Mouse (Mus musculus): ENCODE measurements around the gene Plekhj1. TPM values are rescaled to one million over a fixed set of nuclear protein-coding genes. Genes with fewer than 3 reads are reported as not detected.

Plekhj1 gene
- polyA plus RNA-seq, 1 experiment from 2014 or later = 142 TPM

DNA sequence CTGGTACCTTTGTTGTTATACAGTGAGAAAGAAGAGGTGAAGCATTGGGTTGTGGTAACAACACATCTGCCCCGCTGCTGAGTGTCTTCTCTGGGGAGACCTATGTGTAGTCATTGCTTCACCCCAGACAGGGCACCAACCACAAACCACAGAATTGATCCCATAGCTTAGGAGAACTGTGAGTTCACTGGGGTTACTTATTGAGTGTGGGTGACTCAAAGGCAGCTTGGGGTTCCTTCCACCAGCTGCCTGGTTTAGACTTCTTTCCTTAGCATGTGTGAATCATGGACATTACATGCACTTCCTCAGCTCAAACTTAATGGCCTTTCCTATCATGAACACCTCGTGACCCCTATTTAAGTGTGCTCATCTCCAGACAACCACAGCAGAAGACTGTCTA lies 34.9 kb downstream of the Plekhj1 start:
- Histone ChIP-seq H3K9me3 (ENCODE audit: control insufficient read depth, low read length) (no peaks in the 10 kb centered on the region), H3K36me3 (ENCODE audit: control insufficient read depth, insufficient read depth, low read length) (no peaks in the 10 kb centered on the region), H3K27ac (ENCODE audit: low read depth, low read length) (no peak overlapping the region), H3K27me3 (ENCODE audit: control insufficient read depth, insufficient read depth, low read length) (no peaks in the 10 kb centered on the region), H3K9ac (ENCODE audit: low read depth, low read length) (no peak overlapping the region), H3K4me1 (replicated peaks; ENCODE audit: control insufficient read depth, insufficient read depth, low read length) (no peaks in the 10 kb centered on the region), H3K4me2 (replicated peaks; ENCODE audit: low read depth, low read length) (no peak overlapping the region), H3K4me3 (ENCODE audit: low read depth, low read length) (no peak overlapping the region)
- 100% methylated on average over 2 of the region's 2 CpGs for WGBS
- no peak for DNase-seq (ENCODE audit: low spot score)
- ATAC-seq (ENCODE audit: low FRiP score) = no peak

DNA sequence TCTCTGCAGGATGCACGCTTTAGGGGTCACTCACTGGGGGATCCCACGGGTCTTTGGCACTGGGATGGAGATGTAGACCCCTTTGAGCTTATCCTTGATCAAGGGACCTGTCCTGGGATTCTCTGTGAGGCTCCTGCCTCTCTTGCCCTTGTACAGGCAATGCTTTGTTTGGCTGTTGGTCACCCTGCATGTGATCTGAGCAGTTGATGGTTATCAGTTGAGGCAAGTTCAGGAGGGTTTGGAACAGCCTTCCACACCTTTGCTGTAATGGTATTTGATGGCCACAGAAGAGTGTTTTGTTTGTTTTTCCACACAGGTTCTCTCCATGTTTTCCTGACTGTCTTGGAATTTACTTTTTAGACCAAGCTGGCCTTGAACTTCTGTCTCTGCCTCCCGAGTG lies 36.6 kb downstream of the Plekhj1 start:
- Histone ChIP-seq H3K27me3 (ENCODE audit: control insufficient read depth, insufficient read depth, low read length) (no peaks in the 10 kb centered on the region), H3K27ac (ENCODE audit: low read depth, low read length) (no peak overlapping the region), H3K36me3 (ENCODE audit: control insufficient read depth, insufficient read depth, low read length) (no peaks in the 10 kb centered on the region), H3K4me1 (replicated peaks; ENCODE audit: control insufficient read depth, insufficient read depth, low read length) (peaks cover 6% of the 10 kb centered on the region; the same call in 1 of the 2 replicates), H3K4me3 (ENCODE audit: low read depth, low read length) (no peak overlapping the region), H3K4me2 (replicated peaks; ENCODE audit: low read depth, low read length) (no peak overlapping the region), H3K9ac (ENCODE audit: low read depth, low read length) (no peak overlapping the region), H3K9me3 (ENCODE audit: control insufficient read depth, low read length) (no peaks in the 10 kb centered on the region)
- WGBS = 71% methylated on average over 3 of the region's 3 CpGs
- DNase-seq (ENCODE audit: low spot score) = no peak
- ATAC-seq (ENCODE audit: low FRiP score) = no peak

DNA sequence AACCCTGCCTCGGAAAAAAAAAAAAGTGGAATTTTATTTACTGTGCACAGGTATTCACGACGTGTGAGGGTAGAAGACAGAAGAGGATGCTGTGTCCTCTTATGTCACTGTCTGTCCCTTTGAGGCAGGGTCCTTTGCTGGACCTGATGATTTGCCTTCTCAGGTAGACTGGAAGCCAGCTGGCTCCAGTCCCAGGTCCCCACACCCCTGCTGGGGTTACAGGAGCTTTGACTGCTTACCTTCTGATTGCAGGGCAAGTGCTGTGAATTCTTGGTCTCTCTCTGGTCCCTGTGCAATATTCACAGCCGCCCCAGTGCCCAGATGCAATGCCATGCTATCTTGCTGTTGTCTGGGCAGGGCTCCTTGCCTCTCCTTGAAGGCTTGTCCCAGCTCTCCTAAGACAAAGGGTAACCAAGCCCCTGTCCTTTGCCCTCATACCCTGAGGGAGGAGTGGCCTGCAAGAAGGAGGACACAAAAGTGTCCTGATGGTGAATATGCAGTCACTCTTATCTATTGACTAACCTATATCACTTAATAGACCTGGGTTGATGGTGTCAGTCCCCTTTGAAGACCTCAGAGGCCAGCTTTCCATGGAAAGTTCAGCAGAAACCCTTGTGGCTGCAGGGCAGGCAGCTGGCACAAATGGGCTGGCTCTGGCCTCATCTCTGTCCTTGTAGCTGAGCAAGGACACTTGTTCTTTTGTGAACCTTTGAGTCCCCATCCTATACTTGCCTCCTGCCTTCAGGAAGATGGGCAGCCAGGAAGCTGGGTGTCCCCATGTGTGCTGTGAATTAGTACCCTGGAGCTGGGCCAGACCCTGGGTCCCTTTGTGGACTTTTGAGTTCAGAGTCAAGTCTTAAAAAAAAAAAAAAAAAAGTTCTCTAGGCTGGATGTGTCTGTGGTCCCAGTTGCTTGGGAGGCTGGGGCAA lies 37.6 kb downstream of the Plekhj1 start:
- Histone ChIP-seq H3K36me3 (ENCODE audit: control insufficient read depth, insufficient read depth, low read length) (no peaks in the 10 kb centered on the region), H3K4me2 (replicated peaks; ENCODE audit: low read depth, low read length) (no peak overlapping the region), H3K4me1 (replicated peaks; ENCODE audit: control insufficient read depth, insufficient read depth, low read length) (peaks cover 11% of the 10 kb centered on the region; the same call in 1 of the 2 replicates), H3K9ac (ENCODE audit: low read depth, low read length) (no peak overlapping the region), H3K27ac (ENCODE audit: low read depth, low read length) (no peak overlapping the region), H3K27me3 (ENCODE audit: control insufficient read depth, insufficient read depth, low read length) (no peaks in the 10 kb centered on the region), H3K9me3 (ENCODE audit: control insufficient read depth, low read length) (no peaks in the 10 kb centered on the region), H3K4me3 (ENCODE audit: low read depth, low read length) (no peak overlapping the region)
- ATAC-seq (ENCODE audit: low FRiP score) = no peak
- DNase-seq (ENCODE audit: low spot score) = no peak
- WGBS = 88% methylated on average over 4 of the region's 4 CpGs

DNA sequence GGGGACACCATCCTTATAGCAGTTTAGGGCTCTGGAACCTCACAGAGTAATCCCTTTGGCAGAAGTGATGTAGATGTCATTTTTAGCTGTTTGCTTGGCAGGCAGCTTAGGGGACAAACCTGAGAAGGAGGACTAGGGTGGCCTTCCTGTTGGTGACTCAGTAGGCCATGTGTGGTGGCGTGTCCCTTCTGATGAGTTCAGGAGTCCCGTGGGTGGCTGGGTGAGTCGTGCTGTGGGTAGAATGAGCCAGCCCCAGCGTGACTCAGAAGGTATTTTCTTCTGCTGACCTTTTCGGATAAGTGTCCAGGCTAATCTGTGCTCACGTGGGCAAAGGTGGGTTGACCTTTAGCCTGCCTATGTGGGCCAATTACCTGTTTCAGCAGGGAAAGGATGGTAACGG lies 39.8 kb downstream of the Plekhj1 start:
- DNase-seq (ENCODE audit: low spot score) = no peak
- H3K27me3 ChIP-seq (ENCODE audit: control insufficient read depth, insufficient read depth, low read length) = no peaks in the 10 kb centered on the region
- H3K27ac ChIP-seq (ENCODE audit: low read depth, low read length) = no peak overlapping the region
- H3K36me3 ChIP-seq (ENCODE audit: control insufficient read depth, insufficient read depth, low read length) = no peaks in the 10 kb centered on the region
- no peak overlapping the region for H3K9ac ChIP-seq (ENCODE audit: low read depth, low read length)
- H3K4me1 ChIP-seq (replicated peaks; ENCODE audit: control insufficient read depth, insufficient read depth, low read length) = peaks cover 11% of the 10 kb centered on the region; the same call in 1 of the 2 replicates
- WGBS = 91% methylated on average over 7 of the region's 7 CpGs
- H3K9me3 ChIP-seq (ENCODE audit: control insufficient read depth, low read length) = no peaks in the 10 kb centered on the region
- H3K4me2 ChIP-seq (replicated peaks; ENCODE audit: low read depth, low read length) = no peak overlapping the region
- no peak for ATAC-seq (ENCODE audit: low FRiP score)
- H3K4me3 ChIP-seq (ENCODE audit: low read depth, low read length) = no peak overlapping the region

DNA sequence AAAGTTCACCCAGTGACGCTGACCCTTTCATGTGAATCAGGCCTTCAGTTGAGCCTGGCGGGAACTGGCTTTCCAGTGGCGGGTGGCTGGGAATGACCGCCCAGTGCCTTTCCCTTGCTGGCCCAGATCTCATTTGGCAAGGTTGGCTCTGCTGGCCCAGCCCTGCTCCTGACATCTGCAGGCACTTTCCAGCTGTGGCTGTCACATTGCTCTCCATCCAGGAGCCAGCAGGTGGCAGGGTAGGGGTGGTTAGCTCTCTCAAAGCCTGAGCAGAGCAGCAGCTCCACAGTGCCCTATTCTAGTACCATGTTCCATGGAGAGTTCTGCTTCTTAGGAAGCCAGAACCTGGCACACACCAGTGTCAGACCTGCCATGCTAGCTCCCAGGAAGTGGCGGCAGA lies 40.7 kb downstream of the Plekhj1 start:
- Histone ChIP-seq H3K36me3 (ENCODE audit: control insufficient read depth, insufficient read depth, low read length) (no peaks in the 10 kb centered on the region), H3K27ac (ENCODE audit: low read depth, low read length) (no peak overlapping the region), H3K9ac (ENCODE audit: low read depth, low read length) (no peak overlapping the region), H3K9me3 (ENCODE audit: control insufficient read depth, low read length) (no peaks in the 10 kb centered on the region), H3K4me3 (ENCODE audit: low read depth, low read length) (no peak overlapping the region), H3K4me2 (replicated peaks; ENCODE audit: low read depth, low read length) (no peak overlapping the region), H3K27me3 (ENCODE audit: control insufficient read depth, insufficient read depth, low read length) (no peaks in the 10 kb centered on the region), H3K4me1 (replicated peaks; ENCODE audit: control insufficient read depth, insufficient read depth, low read length) (peaks cover 11% of the 10 kb centered on the region; the same call in 1 of the 2 replicates)
- DNase-seq (ENCODE audit: low spot score) = peak; percentile 53
- 42% methylated on average over 5 of the region's 5 CpGs for WGBS
- no peak for ATAC-seq (ENCODE audit: low FRiP score)

DNA sequence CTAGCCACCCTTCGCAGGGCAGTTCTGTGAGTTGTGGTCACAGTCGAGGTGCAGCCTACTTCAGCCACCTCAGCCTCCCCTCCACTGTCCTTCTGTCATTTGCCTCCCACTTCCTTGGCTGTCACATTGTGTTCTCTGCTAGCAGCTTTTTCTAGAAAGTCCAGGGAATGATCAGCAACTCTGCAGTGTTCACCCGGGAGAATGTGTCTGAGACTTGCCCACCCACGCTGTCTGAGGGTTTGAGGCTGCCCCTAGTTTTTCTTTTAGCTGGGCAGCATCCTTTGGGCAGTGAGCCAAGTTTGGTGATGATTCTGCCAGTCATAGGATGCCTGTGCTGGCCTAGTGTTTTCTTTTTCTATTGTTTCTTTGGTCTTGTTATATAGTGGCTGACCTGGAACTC lies 41.5 kb downstream of the Plekhj1 start:
- Histone ChIP-seq H3K27me3 (ENCODE audit: control insufficient read depth, insufficient read depth, low read length) (no peaks in the 10 kb centered on the region), H3K9me3 (ENCODE audit: control insufficient read depth, low read length) (no peaks in the 10 kb centered on the region), H3K4me3 (ENCODE audit: low read depth, low read length) (no peak overlapping the region), H3K4me2 (replicated peaks; ENCODE audit: low read depth, low read length) (peak overlapping the region; percentile 97; the same call in 1 of the 2 replicates), H3K4me1 (replicated peaks; ENCODE audit: control insufficient read depth, insufficient read depth, low read length) (peaks cover 15% of the 10 kb centered on the region), H3K9ac (ENCODE audit: low read depth, low read length) (0 out of 2 replicates have a peak overlapping the region, but pooled peaks have one; percentile 8), H3K27ac (ENCODE audit: low read depth, low read length) (no peak overlapping the region), H3K36me3 (ENCODE audit: control insufficient read depth, insufficient read depth, low read length) (no peaks in the 10 kb centered on the region)
- DNase-seq (ENCODE audit: low spot score) (no peak), ATAC-seq (ENCODE audit: low FRiP score) (no peak)
- WGBS = 85% methylated on average over 4 of the region's 4 CpGs

DNA sequence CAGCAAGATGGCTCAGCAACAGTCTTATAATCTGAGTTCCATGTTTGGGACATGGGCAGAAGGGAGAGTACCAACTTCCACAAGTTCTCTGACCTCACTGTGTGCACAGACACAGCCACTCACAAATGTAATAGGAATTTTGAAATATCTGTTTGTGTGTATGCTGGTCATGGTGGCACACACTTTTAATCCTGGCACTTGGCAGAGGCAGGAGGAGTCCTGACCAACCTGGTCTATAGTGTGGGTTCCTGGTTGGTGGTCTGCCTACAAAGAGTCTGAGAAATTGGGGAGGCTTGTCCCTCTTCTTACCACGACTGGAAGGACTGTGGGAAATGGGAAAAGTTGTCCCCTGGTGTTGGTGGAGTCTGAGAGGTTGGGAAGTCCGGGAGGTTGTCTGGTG lies 41.9 kb downstream of the Plekhj1 start:
- H3K27me3 ChIP-seq (ENCODE audit: control insufficient read depth, insufficient read depth, low read length) = no peaks in the 10 kb centered on the region
- H3K4me3 ChIP-seq (ENCODE audit: low read depth, low read length) = peak overlapping the region; percentile 99
- H3K27ac ChIP-seq (ENCODE audit: low read depth, low read length) = no peak overlapping the region
- 59% methylated on average over 2 of the region's 2 CpGs for WGBS
- peaks cover 18% of the 10 kb centered on the region for H3K4me1 ChIP-seq (replicated peaks; ENCODE audit: control insufficient read depth, insufficient read depth, low read length)
- peak overlapping the region; percentile 97 for H3K4me2 ChIP-seq (replicated peaks; ENCODE audit: low read depth, low read length)
- no peaks in the 10 kb centered on the region for H3K9me3 ChIP-seq (ENCODE audit: control insufficient read depth, low read length)
- H3K9ac ChIP-seq (ENCODE audit: low read depth, low read length) = 0 out of 2 replicates have a peak overlapping the region, but pooled peaks have one; percentile 8
- ATAC-seq (ENCODE audit: low FRiP score) (no peak), DNase-seq (ENCODE audit: low spot score) (no peak)
- H3K36me3 ChIP-seq (ENCODE audit: control insufficient read depth, insufficient read depth, low read length) = no peaks in the 10 kb centered on the region

DNA sequence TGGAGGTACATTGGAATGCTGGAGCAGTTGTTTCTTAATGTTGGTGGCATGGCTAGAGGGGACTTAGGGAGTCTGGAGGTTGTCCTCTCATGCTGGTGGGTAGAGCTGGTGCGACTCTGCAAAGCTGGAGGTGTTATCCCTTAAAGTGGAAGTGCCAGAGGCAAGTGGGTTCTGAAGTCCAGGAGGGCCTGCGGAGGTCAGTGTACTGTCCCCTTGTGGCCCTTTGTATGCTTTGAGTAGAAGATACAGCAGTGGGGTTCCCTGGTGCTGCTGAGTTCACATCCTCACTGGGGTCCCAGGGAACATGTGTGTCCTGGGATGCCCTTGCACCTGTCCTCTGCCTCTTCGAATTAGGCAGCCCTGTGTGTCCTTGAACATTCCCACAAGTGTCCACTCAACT lies 42.3 kb downstream of the Plekhj1 start:
- H3K36me3 ChIP-seq (ENCODE audit: control insufficient read depth, insufficient read depth, low read length) = no peaks in the 10 kb centered on the region
- peak overlapping the region; percentile 98 for H3K9ac ChIP-seq (ENCODE audit: low read depth, low read length)
- WGBS = 36% methylated on average over 3 of the region's 3 CpGs
- H3K4me2 ChIP-seq (replicated peaks; ENCODE audit: low read depth, low read length) = peak overlapping the region; percentile 97
- no peak for DNase-seq (ENCODE audit: low spot score)
- H3K27ac ChIP-seq (ENCODE audit: low read depth, low read length) = no peak overlapping the region
- no peaks in the 10 kb centered on the region for H3K9me3 ChIP-seq (ENCODE audit: control insufficient read depth, low read length)
- H3K27me3 ChIP-seq (ENCODE audit: control insufficient read depth, insufficient read depth, low read length) = no peaks in the 10 kb centered on the region
- ATAC-seq (ENCODE audit: low FRiP score) = no peak
- H3K4me3 ChIP-seq (ENCODE audit: low read depth, low read length) = peak overlapping the region; percentile 99
- peaks cover 18% of the 10 kb centered on the region for H3K4me1 ChIP-seq (replicated peaks; ENCODE audit: control insufficient read depth, insufficient read depth, low read length)

Measured in hindbrain, embryonic 11.5 days (tissue).